ENCODE assay signal across 8 mouse cellular contexts in genomic region chr11:63404719-63405118, GRCm38 (mm10).
DNase-seq lines count a peak whose midpoint lies in the region; ATAC-seq and TF ChIP-seq lines count a peak whose summit lies in the region.

No protein-coding gene starts in this region.

- no peak overlapping the region for H3K4me2 ChIP-seq in liver, postnatal 0 days (ENCODE audit: low read depth, low read length)

- peak; percentile 86 for TF ChIP-seq CTCF in liver, postnatal 0 days (IDR thresholded peaks at IDR 0.05; ENCODE audit: low read depth)

- no peak overlapping the region for H3K9ac ChIP-seq in liver, postnatal 0 days (replicated peaks)

- H3K36me3 ChIP-seq in liver, postnatal 0 days (replicated peaks; ENCODE audit: insufficient read depth, low read length): no peaks in the 10 kb centered on the region

- peak; percentile 1 for DNase-seq in A20 (ENCODE audit: low read depth, low spot score)
- peak; percentile 70 to 72 for DNase-seq in adrenal gland, adult 18-20 months (ENCODE audit: low spot score in 2 of 2)
- peak; percentile 86 for DNase-seq in embryo, embryonic 10.5 days (ENCODE audit: low spot score)
- DNase-seq in kidney, postnatal 36 days: peak; percentile 63 to 91
- DNase-seq in liver, postnatal 0 days: peak; percentile 81
- peak; percentile 78 for DNase-seq in ovary, postnatal 14 days (ENCODE audit: low spot score)
- DNase-seq in thymus, postnatal 4 days: peak; percentile 89

- no peaks in the 10 kb centered on the region for H3K9me3 ChIP-seq in liver, postnatal 0 days (ENCODE audit: low read length)

- WGBS in liver, postnatal 0 days (ENCODE audit: insufficient replicate concordance): 16% methylated on average over 11 of the region's 11 CpGs

- H3K4me1 ChIP-seq in liver, postnatal 0 days (ENCODE audit: insufficient read depth): no peaks in the 10 kb centered on the region

- no peak overlapping the region for H3K4me3 ChIP-seq in liver, postnatal 0 days (ENCODE audit: low read depth, low read length)

- no peak for TF ChIP-seq EP300 in liver, postnatal 0 days (IDR thresholded peaks at IDR 0.05; ENCODE audit: low read depth)

- no peak overlapping the region for H3K27ac ChIP-seq in liver, postnatal 0 days (ENCODE audit: low read depth)

- H3K27me3 ChIP-seq in liver, postnatal 0 days (ENCODE audit: insufficient read depth, low read length): no peaks in the 10 kb centered on the region

- ATAC-seq in granulocyte monocyte progenitor cell, adult 5-6 weeks (replicated peaks; ENCODE audit: poor library complexity, severe bottlenecking): peak; percentile 84; the same call in 1 of the 2 replicates
- 0 out of 2 replicates have a peak, but pooled peaks have one; percentile 33 for ATAC-seq in liver, postnatal 0 days

Comparison
In these comparisons a context has a peak if more than half of its experiments do, and no peak if none do; other contexts are left out.
1. DNase-seq: peak in every context shown above with its lines; median percentile 89 in thymus, postnatal 4 days; 86 in embryo, embryonic 10.5 days; 81 in liver, postnatal 0 days; 78 in ovary, postnatal 14 days; 77 in kidney, postnatal 36 days; 71 in adrenal gland, adult 18-20 months; 1 in A20.